Mouse (Mus musculus) megakaryocyte, embryonic 14.5 days (primary cell): ENCODE data around the gene Unk. TPM values are rescaled to one million over a fixed set of nuclear protein-coding genes. Genes with fewer than 3 reads are reported as not detected.

Experiments
- H3K27me3 ChIP-seq: replicated peaks from 2 replicates; pipeline ENCODE3; 2012; ENCODE audit warnings: inconsistent platforms
- H3K36me3 ChIP-seq: replicated peaks from 2 replicates; pipeline ENCODE3; 2012; ENCODE audit warnings: low read length, inconsistent platforms, mixed read lengths
- H3K4me1 ChIP-seq: 2 replicates; pipeline ENCODE4 v1.6.1; 2012; ENCODE audit warnings: inconsistent platforms
- H3K4me3 ChIP-seq: replicated peaks from 2 replicates; pipeline ENCODE3; 2012; ENCODE audit warnings: moderate library complexity, mild to moderate bottlenecking, inconsistent platforms
- H3K9me3 ChIP-seq: 2 replicates; pipeline ENCODE4 v1.6.1; 2012; ENCODE audit warnings: inconsistent platforms
- FLI1 ChIP-seq: IDR thresholded peaks from 2 replicates; pipeline ENCODE4 v1.6.1; 2012; ENCODE audit warnings: low read length, inconsistent platforms, mixed read lengths
- GATA1 ChIP-seq: IDR thresholded peaks from 3 replicates; pipeline ENCODE4 v1.6.1; 2012; ENCODE audit warnings: mixed read lengths, low read length, inconsistent platforms, borderline replicate concordance
- polyA plus RNA-seq: library from polyadenylated mRNA; stranded (reverse); fragments of >175 nt; gene quantifications from 2 replicates; pipeline ENCODE4 v1.2.3, GENCODE M21; 2012; ENCODE audit warnings: low replicate concordance; ENCODE audit not compliant: insufficient read depth

Gene Unk
- polyA plus RNA-seq, 1 experiment = 18.8 TPM

GRCm38 (mm10) chr11:116061641-116062415 is 31.7 kb downstream of the Unk start:
- peaks cover 100% of the 10 kb centered on the region for H3K36me3 ChIP-seq
- H3K4me1 ChIP-seq = peaks cover 91% of the 10 kb centered on the region
- no peaks in the 10 kb centered on the region for H3K9me3 ChIP-seq
- no peaks in the 10 kb centered on the region for H3K27me3 ChIP-seq
- no peak overlapping the region for H3K4me3 ChIP-seq
- TF ChIP-seq GATA1 = no peak
- no peak for TF ChIP-seq FLI1

GRCm38 (mm10) chr11:116062521-116062920 is 32.4 kb downstream of the Unk start:
- no peak for TF ChIP-seq GATA1
- no peak for TF ChIP-seq FLI1
- H3K9me3 ChIP-seq = no peaks in the 10 kb centered on the region
- peaks cover 91% of the 10 kb centered on the region for H3K4me1 ChIP-seq
- H3K4me3 ChIP-seq = no peak overlapping the region
- peaks cover 100% of the 10 kb centered on the region for H3K36me3 ChIP-seq
- no peaks in the 10 kb centered on the region for H3K27me3 ChIP-seq

DNA sequence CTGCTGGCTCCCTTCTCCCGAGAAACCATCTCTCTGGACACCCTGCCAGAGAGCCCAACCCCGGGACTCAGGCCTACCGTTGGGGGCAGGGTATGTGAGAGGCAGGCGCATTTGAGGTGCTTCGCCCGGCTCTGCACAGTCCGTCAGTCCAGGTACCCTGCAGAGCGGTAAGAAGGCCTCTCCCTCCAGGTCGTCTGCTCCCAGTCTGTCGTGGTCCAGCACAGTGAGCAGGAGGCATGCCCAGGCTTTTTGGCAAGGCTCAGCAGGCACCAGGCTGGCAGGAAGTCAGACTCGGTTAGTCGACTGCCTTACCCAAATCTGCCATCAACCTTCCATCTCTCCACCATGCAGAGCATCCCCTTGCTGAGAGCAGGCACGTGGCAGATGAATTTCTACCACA is 33.4 kb downstream of the Unk start:
- no peaks in the 10 kb centered on the region for H3K9me3 ChIP-seq
- H3K4me1 ChIP-seq = peaks cover 91% of the 10 kb centered on the region
- no peak overlapping the region for H3K4me3 ChIP-seq
- H3K27me3 ChIP-seq = no peaks in the 10 kb centered on the region
- H3K36me3 ChIP-seq = peaks cover 100% of the 10 kb centered on the region
- TF ChIP-seq FLI1 (no peak), GATA1 (no peak)

DNA sequence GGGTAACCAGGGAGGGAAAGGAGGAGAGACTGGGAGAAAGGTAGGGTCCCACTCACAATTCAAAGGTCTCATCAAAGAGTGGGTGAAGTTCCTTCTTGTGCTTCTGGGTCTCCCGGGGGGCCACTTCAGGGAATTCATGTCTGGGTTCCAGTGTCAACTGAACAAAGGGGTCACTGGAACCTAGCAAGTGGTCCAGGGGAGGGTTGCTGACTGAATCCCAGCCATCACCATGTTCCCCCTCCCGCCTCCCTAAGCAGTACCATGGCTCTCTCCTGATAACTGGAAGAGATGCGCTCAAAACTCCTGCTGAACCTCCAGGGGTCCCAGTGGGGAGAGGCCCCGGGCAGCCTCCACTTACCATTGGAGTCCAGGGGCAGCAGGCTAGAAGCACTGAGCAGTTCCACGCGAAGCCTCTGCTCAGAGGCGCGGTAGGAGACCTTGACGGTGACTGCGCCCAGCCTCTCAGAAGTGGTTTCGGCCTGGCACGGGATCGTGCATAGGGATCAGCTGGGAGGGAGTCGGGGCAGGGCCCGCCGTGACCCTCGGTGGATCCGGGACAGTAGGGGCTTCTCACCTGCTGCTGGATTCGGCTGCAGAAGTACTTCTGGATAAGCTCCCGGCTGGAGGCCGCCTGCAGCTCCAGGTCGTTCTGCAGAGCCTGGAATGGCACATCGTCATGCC is 34.2 kb downstream of the Unk start:
- Histone ChIP-seq H3K4me3 (no peak overlapping the region), H3K27me3 (no peaks in the 10 kb centered on the region), H3K9me3 (no peaks in the 10 kb centered on the region), H3K36me3 (peaks cover 100% of the 10 kb centered on the region), H3K4me1 (peaks cover 91% of the 10 kb centered on the region)
- TF ChIP-seq FLI1 (no peak), GATA1 (no peak)

DNA sequence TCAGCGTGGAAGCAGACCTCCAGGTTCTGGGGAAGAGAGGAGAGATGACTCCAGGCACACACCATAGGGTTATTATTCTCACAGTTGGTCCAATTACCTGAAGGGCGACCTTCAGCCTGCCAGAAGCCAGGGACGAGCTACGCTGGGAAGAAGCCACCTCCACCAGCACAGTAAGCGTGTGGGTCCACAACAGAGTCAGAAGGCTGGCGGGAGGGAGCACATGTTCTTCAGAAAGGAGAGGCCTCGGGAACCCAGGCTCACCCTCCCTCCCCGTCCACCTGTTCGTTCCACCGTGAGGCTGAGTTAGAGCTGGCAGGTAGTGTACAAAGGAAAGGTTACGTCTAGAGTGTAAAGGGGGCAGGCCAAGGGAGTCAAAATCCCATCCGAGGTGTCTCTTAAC is 35.2 kb downstream of the Unk start:
- Histone ChIP-seq H3K36me3 (peaks cover 100% of the 10 kb centered on the region), H3K27me3 (no peaks in the 10 kb centered on the region), H3K9me3 (no peaks in the 10 kb centered on the region), H3K4me1 (peaks cover 91% of the 10 kb centered on the region), H3K4me3 (no peak overlapping the region)
- TF ChIP-seq GATA1 (no peak), FLI1 (no peak)

DNA sequence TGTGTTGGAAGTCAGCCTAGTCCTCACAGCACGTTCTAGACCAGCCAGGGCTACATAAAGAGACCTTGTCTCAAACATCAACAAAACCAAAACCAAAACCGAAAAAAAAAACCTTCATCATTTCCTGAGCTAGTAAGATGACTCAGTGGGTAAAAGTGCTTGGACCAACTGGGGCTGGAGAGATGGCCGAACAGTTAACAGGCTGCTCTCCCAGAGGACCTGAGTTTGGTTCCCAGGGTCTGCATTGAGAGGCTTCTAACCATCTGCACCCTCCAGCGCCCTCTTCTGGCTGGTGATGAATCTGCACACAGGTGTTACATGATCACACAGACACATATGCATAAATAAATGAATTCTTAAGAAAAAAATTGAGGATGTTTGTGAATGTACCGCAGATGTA is 41.4 kb downstream of the Unk start:
- Histone ChIP-seq H3K36me3 (peaks cover 93% of the 10 kb centered on the region), H3K4me3 (peak overlapping the region; percentile 78)
- TF ChIP-seq FLI1 = no peak
- no peak for TF ChIP-seq GATA1

GRCm38 (mm10) chr11:116072608-116073007 is 42.5 kb downstream of the Unk start:
- Histone ChIP-seq H3K36me3 (peaks cover 83% of the 10 kb centered on the region), H3K4me1 (peaks cover 95% of the 10 kb centered on the region), H3K27me3 (no peaks in the 10 kb centered on the region), H3K4me3 (peak overlapping the region; percentile 6), H3K9me3 (no peaks in the 10 kb centered on the region)
- TF ChIP-seq GATA1 (no peak), FLI1 (no peak)

More for the DNA sequence above, 41.4 kb downstream of the Unk start:
- peaks cover 95% of the 10 kb centered on the region for H3K4me1 ChIP-seq
- no peaks in the 10 kb centered on the region for H3K27me3 ChIP-seq
- H3K9me3 ChIP-seq = no peaks in the 10 kb centered on the region

DNA sequence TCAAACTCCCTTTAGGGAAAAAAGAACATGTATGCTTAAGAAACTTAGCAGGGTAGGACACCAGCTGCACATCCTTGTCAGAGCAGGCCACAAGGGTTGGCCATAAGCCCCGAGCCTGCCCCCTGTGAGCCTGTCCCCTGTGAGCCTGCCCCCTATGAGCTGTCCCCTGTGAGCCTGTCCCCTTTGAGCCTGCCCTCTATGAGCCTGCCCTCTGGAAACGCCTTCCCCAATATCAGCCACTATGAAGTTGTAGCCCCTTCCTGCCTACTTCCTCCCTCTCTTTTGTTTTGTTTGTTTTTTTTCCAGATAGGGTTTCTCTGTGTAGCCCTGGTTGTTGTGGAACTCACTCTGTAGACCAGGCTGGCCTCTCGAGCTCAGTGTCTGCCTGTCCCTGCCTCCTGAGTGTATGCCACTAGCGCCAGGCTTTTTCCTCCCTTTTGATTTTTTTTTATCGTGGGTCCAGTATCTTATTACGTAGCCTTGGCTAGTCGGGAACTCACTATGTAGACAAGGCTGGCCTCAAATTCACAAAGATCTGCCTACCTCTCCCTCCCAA is 44.4 kb downstream of the Unk start:
- Histone ChIP-seq H3K27me3 (no peaks in the 10 kb centered on the region), H3K4me1 (peaks cover 95% of the 10 kb centered on the region), H3K4me3 (peak overlapping the region; percentile 71), H3K36me3 (peaks cover 77% of the 10 kb centered on the region), H3K9me3 (no peaks in the 10 kb centered on the region)
- TF ChIP-seq FLI1 (no peak), GATA1 (no peak)

- Histone ChIP-seq H3K4me1 (peaks cover 96% of the 10 kb centered on the region), H3K9me3 (no peaks in the 10 kb centered on the region), H3K36me3 (peaks cover 77% of the 10 kb centered on the region), H3K27me3 (no peaks in the 10 kb centered on the region), H3K4me3 (peak overlapping the region; percentile 96)
- TF ChIP-seq FLI1 = no peak
- TF ChIP-seq GATA1 = no peak
These were observed 45.6 kb downstream of the Unk start for GRCm38 (mm10) chr11:116075539-116076265.
